Mouse (Mus musculus) cerebellum, adult 2 months (tissue): ENCODE results near the gene Mgea5.

Source experiments
- CTCF ChIP-seq: fragments of 200-500 bp; IDR thresholded peaks from 2 replicates; pipeline ENCODE4 v1.5.1; 2011; ENCODE audit warnings: low read depth, mild to moderate bottlenecking, control low read depth, low read length, moderate library complexity, borderline replicate concordance; ENCODE audit not compliant: insufficient read depth
- POLR2A ChIP-seq: fragments of 200-500 bp; IDR thresholded peaks from 2 replicates; pipeline ENCODE4 v1.6.1; 2011; ENCODE audit warnings: low read length, control low read depth, borderline replicate concordance; ENCODE audit not compliant: insufficient read depth

DNA sequence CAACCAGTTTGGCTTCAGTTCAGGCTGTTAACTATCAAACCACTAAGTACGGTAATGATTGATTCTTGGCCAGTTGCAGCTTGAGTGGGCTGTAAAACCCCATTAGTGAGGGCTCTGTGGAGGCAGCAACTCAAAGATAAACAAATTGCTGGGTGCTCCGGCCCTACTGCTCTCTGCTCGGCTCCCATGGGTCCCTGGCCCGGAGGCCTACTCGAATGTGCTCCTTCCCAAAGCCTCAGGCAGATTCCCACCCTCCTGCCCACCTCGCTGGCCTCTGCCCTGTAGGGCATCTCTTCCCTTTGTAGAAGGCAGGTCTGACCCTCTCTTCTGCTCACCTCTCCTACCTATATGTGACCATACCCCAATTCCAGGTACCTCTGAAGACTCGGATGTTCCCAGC lies 48.9 kb downstream of the Mgea5 start:
- TF ChIP-seq CTCF (no peak), POLR2A (no peak)
